Mouse (Mus musculus): Measurements from ENCODE around the gene Csnk2a1.
A peak's percentile ranks its signal among the peaks of the same experiment; 100 is the strongest.
"Not testable (repeated sequence)": the region's sequence is repeated elsewhere in the genome, so short reads cannot be mapped to it uniquely, and the experiment has no call there.

The Csnk2a1 gene

GRCm38 (mm10) chr2:152226248-152227050, at the start of gene Csnk2a1:
TSS of gene Csnk2a1 (plus strand) at chr2:152226839.
- DNase-seq (ENCODE audit: low spot score) = peak; percentile 90

DNA sequence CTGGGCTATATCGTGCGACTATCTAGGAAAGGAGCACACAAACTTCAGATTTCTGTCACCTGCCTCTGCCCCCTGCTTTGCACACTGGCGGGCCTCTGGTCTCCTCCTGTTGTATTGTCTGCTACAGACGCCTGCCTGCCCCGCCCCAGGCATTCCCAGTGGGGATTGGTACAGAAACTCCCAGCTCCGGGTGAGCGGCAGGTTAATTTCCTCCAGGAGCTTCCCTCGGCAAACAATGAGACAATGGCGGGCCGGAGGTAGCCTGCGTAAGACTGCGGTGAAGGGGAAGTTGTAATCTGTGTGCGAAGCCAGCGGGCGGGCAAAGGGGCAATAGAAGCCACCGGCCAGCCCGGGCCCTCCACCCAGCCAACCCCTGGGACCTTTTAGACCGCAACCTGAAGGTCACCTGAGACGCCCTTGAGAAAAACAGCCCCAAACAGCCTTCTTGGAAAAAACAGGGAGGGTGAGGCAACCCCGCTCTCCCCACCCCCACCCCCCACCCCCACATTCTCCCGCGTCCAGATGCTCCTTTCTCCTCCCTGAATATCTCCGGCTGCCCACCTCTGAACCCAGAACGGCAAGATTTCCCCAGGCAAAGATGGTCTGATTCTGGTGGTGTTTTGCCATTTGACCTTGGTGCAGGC, 49.4 kb upstream of the Csnk2a1 start:
- DNase-seq (ENCODE audit: low spot score) = no peak

DNA sequence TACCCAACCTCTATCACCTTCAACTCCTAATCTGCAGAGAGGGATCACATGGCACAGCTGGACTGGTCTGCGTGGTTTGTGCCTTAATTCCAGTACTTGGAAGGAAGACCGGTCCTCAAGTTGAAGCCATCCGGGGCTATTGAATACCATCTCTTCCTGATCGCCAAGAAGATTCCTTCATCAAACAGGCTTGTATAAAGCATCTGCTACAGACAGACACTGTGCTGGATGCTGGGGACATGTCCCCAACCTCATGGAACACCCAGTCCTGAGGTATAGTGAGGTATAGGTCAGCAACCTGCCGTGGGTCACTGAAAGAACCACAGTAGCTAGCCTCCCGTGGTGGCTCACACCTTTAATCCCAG, 48.9 kb upstream of the Csnk2a1 start:
- DNase-seq (ENCODE audit: low spot score) = no peak

DNA sequence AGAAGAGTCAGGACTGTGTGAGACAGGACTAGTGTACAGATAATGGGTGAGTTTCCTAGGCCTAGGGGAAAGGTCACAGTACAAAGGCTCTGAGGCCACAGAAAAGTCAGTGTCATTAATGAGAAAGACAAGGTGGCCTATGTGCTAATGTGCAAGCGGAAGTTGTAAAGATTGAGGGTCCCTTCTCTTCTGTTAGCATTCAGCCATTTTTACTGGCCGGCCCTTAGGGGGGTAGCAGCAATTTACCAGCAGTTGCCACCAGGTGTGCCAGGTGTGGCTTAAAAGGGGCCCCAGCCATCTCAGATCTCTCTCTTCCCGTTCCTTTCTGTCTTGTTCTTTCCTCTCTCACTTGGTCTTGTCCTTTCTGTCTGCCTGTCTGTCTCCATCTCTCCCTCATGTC, 48.3 kb upstream of the Csnk2a1 start:
- DNase-seq (ENCODE audit: low spot score) = no peak

GRCm38 (mm10) chr2:152179301-152179700, 47.3 kb upstream of the Csnk2a1 start:
- DNase-seq (ENCODE audit: low spot score) = no peak

DNA sequence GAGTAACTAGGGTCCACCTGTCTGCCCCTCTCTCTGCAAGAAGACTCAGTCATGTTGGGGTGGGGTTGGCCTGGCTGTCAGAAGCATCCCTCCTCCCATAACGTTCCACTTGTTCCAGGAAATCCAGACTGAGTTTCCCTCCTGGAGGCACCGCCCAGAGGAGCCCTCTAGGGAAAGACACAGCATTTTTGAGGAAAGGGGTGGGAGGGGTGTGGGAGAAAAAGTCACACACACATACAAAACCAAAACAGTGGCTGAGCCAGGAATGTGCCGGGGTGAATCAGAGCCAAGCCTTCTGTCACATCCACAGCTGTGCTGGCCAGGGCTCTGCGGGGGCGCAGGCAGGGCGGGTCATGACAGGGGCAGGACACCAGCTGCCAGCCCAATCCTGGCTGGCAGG, 46.3 kb upstream of the Csnk2a1 start:
- peak; percentile 14 for DNase-seq (ENCODE audit: low spot score)

GRCm38 (mm10) chr2:152187132-152187531, 39.5 kb upstream of the Csnk2a1 start:
- no peak for DNase-seq (ENCODE audit: low spot score)

- DNase-seq (ENCODE audit: low spot score) = no peak
Measured at GRCm38 (mm10) chr2:152189213-152189612, 37.4 kb upstream of the Csnk2a1 start.

GRCm38 (mm10) chr2:152189640-152190039, 37.0 kb upstream of the Csnk2a1 start:
- DNase-seq (ENCODE audit: low spot score) = no peak

- DNase-seq (ENCODE audit: low spot score) = no peak
Measured at GRCm38 (mm10) chr2:152190161-152190560, 36.5 kb upstream of the Csnk2a1 start.

DNA sequence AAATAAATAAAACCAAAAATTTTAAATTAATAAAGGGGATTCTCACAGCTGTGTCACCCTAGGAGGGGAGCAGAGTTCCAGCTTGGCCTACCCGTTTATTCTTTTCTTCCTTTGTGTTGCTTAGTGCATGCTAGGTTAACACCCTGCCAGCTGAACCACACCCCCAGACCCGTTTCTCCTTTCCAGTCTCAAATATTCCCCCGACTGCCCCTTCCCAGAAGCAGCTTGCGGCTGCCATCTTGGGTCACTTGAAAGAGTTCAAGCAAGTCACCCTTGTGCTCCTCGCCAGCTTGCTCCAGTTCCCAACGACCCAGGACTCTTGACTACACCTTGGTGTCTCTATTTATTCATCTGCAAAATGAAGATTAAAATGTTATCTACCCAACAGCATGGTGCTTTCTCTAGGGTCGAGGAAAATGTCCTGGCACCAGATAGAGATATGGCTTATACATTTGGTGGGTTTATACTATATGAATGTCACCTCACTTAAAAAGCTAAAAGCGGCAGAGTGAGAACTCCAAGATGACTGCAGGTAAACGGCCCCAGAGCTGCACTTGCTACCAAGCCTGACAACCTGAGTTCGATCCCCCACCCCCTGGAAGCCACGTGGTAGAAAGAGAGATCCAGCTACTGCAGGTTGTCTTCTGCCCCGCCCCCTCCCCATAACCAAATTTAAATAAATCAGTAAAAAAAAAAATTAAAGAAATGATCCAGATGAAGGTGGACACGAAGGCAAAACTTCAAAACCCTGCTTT, 33.9 kb upstream of the Csnk2a1 start:
- DNase-seq (ENCODE audit: low spot score) = no peak

GRCm38 (mm10) chr2:152193346-152193710, 33.3 kb upstream of the Csnk2a1 start:
- no peak for DNase-seq (ENCODE audit: low spot score)

DNA sequence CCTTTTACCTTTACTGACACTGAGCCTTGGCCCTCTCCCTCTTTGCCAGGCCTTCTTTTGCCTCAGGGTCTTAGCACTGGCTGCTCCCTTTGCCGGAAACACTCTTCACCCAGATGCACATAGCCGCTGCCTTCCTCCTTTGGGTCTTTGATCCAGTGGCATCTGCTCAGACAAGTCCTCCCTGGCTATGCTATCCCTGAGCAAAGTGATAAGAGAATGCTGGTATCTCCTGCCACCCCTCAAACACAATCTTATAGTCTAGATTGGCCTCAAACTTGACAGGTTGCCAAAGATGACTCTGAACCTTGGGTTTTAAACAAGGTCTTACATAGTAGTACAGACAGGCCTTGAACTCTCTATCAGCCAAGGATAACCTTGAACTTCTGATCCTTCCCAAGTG, 32.1 kb upstream of the Csnk2a1 start:
- DNase-seq (ENCODE audit: low spot score) = no peak

GRCm38 (mm10) chr2:152196896-152197295, 29.7 kb upstream of the Csnk2a1 start:
- DNase-seq (ENCODE audit: low spot score) = no peak

DNA sequence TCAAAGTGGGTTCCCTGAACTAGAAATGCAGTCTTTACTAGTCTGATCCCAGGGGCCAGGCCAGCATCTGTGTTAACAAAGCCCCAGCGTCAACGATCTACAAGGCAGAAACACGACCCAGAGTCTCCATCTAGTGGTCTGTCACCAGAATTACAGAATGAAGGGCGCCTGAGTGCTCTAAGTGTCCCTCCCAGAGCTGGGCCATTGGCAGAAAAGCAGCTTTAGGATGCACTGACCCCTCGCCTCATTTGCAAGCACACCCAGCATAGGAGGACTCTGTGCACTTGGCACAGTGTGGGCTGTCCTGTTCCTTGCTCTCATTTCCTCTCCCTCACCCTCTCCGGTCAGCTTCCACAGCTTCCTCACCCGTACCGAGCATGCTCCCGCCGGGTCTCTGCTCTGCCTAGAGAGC, 29.3 kb upstream of the Csnk2a1 start:
- DNase-seq (ENCODE audit: low spot score) = peak; percentile 26

DNA sequence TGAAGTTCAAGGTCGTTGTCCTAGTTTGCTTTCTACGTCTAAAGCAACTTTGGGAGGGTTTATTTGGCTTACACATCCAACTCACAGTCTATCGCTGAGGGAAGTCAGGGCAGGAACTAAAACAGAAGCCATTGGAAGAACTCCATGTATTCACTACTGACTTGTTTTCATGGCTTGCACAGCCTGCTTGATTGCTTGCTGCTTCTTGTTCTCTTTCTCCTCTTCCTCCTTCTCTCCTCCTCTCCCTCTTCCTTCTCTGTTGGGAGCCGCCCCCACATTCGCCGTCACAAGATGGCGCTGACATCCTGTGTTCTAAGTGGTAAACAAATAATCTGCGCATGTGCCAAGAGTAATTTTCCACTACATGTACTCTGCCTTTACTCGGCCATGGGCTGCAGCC, 20.5 kb upstream of the Csnk2a1 start:
- DNase-seq (ENCODE audit: low spot score) = not testable (repeated sequence)

- DNase-seq (ENCODE audit: low spot score) = no peak
Measured at GRCm38 (mm10) chr2:152211871-152212270, 14.8 kb upstream of the Csnk2a1 start.

DNA sequence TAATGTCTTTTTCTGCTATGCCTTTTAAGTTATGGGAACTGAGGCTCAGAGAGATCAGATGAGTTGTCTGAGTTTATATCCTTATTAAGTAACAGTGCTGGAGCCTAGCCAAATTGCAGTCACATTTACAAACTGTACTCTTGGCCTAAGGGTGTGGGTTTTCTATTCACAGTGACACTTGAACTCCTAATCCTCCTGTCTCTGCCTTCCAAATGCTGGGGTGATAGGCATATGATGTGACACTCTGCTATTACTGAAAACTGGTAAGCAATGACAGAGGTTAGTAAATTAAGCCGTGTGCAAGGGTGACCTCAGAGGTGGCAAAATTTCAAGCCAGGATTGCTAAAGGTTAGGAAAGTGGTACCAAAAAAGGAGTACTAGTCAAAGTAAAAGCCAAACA, 9.7 kb upstream of the Csnk2a1 start:
- DNase-seq (ENCODE audit: low spot score) = no peak

DNA sequence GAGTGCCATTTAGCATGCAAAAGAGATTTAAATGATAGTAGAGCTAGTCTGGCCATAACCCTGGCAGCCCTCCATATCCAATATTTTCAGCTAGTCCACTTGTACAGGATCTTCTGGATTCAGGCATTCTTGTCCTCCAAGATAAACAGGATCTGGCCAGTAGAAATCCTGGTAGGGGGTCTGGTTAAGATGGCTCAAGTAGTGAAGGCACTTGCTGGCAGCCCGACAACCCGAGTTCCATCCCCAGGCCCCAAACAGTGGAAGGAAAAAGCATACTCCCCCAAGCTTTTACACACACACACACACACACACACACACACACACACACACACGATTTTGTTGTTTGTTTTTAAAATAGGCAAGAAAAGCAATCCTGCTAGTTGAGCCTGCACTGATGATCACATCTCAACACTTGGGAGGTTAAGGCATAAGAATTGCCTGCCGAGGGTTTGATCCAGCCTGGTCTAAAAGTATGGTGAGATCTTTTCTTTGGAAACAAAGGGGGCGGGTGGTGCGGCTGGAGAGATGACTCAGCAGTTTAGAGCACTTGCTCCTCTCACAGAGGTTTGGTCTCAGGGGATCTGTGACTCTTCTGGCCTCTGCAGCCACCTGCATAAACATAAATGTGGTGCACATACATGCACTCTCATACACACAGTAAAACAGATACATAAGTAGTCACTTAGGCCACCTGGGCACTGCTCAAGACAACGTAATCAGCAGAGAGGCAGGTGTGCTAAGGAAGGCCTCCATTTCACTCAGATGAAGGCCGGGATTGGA, 2.9 kb upstream of the Csnk2a1 start:
- no peak for DNase-seq (ENCODE audit: low spot score)

GRCm38 (mm10) chr2:152225536-152225935, 1.1 kb upstream of the Csnk2a1 start:
- DNase-seq (ENCODE audit: low spot score) = no peak

DNA sequence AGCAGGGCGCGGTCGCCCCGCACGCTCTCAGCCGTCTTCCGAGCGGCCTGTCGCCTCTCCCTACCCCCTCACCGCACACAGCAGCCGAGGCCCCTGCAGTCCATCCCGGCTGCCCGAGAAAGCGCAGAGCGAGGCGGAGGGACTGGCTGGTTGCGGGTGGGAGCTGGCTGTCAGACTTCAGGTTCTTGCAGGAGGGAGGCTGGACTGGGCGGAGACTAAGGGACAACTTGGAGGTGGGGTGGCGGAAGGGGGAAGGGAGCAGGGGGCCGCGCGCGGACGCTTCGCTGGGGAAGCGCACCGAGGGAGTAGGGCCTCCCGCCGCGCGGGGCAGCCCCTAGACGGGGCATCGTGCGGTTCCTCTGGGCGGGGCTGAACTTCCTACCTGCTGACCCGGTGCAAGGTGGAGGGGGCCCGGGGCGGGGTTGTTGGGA, 427 bp downstream of the Csnk2a1 start:
- DNase-seq (ENCODE audit: low spot score) = peak; percentile 58

DNA sequence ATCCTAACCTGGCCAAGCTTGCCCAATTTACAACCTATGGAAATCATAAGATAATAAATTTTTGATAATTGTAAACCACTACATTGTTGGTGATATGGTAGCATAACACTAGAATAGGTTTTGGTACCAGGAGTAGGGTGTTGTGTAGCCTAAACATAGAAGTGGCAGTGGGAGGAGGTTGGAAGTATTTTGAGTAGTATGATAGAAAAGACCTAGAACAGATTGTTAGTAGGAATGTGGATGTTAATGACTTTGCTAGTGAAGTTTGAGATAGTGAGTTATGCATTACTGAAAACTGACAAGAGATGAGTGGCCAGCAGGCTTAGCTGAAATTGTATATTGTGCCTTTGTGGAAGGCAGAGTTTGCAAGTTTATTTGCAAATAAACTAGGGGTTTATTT, 3.4 kb downstream of the Csnk2a1 start:
- no peak for DNase-seq (ENCODE audit: low spot score)

All from urinary bladder, postnatal 25 days (tissue).